Mouse (Mus musculus): ENCODE results near the gene Nim1k. TPM values are rescaled to one million over a fixed set of nuclear protein-coding genes. Genes with fewer than 3 reads are reported as not detected.

Gene Nim1k
- total RNA-seq (2021) = 1 to 10 TPM in 1 of 2 experiments, under 1 TPM in 1; 0.86 to 1.2 TPM

DNA sequence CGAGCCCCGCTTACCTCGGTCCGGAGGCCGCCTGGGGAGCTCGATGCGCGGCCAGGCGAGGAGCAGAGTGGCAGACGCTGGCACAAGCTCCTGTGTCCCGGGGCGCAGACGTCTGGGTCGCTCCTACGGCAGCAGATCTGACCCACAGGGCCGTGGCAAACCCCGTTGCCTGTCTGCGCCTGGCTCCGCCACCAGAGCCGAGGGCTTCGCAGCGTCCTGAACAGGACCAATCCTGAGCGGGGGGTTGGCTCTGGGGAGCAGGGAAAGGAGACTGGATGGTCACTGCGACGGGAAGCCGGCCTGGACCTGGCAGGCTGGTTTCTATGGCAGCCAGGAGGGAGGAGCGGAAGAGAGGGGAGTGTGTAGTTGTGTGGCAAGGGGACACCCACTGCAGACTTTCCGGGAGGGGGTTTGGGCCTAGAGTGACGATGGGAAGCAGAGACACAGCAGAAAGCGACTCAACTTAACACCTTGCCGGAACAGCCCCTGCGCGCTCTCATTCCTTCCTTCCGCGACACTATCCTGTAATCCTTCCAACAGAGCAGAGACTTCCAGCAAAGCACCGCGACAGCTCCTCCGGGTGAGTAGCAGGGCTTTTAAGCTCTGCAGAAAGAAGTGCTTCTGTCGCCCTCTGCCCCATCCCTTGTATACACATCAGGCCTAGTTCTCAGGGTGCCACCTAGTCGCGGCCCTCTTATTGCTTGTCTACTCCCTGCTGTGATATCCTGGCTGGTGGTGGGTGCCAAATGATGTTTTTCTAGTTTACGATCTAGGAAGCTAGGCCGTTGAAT, at the start of gene Nim1k:
Gene Nim1k (minus strand): TSS at position 202 of the 791 bp plus-strand sequence.
- peak; percentile 85 to 86 for DNase-seq
- intact Hi-C loops (cut with DNase I) = no loop called here

DNA sequence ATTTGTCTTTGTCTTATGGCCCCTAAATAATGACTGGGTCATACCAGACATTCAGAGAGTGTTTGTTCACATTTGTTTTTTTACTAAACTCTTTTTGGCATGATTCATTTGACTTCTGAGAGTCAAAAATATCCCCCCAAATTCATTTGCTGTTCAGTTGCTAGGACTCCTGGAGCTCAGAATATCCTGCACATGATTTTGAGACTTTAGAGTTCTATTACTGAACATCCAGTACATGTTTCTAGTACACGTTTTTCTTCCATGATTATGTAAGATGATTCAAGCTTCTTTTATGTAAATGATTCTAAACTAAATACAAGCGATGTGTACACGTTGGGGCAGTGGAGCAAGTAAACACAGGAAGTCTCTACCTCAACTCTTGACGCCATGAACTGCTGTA, 42.0 kb upstream of the Nim1k start:
- DNase-seq = no peak
- intact Hi-C loops (cut with DNase I) = no loop called here

DNA sequence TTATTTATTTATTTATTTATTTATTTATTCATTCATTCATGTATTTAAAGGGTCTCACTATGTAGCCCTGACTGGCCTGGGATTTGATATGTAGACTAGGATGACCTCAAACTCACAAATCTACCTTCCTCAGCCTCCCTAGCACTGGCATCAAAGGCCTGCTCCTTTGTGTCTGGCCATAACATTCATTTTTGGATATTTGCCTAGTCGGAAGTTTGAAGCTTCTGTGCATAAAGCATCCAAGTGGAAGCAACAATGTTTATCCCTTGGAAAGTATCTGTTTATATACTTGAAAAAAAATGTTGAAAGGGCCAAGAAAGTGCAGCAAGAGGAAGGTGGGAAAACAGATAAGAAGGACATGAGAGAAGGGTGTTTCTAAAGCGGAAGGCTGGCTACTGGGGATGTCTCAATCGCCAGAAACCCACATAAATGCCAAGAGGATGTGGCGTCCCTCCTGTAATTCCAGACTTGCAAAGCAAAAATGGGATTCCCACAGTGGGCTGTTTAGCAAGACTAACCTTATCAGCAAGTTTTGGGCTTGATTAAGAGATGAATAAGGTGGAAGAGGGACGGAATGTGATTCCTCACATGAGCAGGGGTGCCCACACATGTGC, 37.2 kb upstream of the Nim1k start:
- intact Hi-C loops (cut with DNase I) = loop anchor here (5.0 kb wide), 1 partner anchor 101 kb away; the partner anchor contains the start of gene Hmgcs1
- DNase-seq = no peak

DNA sequence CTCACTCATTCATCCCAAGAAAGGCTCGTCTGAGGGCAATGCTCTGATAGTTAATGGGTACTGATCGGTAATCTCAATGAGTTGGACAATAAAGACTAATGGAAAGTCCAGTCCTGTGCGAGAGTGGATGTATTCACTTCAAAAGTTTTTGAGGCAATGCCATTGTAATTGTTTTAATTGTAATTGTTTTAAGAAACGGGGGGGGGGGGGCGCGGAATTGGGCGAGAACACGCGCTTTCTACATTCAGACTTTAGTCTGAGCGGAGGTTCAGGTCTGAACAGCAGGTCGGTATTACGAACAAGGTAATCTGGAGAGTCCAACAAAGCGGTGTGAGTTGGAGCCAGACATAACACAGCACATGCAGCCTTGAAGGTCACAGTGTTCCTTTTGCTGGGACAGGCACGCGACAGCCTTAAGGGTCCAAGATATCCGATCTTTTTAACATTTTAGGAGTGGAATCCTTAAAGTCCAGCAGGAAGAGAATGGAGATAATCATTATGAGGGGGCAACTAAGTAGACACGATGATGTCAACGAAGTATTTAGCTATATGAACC, 36.0 kb upstream of the Nim1k start:
- DNase-seq = peak; percentile 15 to 34
- intact Hi-C loops (cut with DNase I) = loop anchor here (5.0 kb wide), 1 partner anchor 99 kb away; the partner anchor contains the start of gene Hmgcs1

DNA sequence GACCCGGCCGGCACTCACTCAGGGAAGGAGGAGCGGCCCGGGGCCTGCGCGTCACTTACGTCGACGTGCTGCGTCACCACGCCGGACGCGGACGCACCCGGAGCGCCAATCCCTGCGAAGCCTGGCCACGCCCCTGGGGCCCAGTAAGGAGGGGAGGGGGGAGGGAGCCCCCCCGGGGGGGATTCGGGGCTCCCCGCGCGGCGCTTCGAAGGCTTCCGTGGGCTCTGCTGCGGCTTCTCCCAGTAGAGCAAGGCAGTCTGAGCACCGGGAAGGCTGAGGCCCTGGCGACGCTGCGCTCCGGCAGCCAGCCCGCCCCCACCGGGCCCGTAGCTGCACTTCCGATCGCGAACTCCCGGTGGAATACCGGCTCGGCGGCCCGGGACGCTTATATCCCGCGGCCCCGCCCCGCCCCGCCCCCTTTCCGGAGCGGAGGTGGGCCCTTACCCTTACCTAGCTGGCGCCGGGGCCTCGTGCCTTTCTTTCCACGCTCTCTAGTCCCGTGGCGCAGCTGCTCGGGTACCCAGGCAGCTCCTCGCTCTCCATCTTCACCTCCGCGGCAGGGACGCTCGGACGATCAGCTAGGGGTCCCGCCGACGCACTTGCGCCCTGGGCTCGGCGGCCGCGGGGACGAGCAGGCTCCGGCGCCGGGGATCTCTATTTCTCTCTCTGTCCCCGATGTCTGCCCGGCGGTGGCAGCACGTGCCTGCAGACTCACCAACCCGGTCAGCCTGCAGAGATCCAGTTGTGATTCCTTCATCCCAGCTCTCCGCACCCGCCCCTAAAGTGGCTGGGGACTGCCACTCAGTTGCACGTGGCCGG, 35.3 kb upstream of the Nim1k start, which contains the start of gene Zfp131:
Gene Zfp131 (minus strand): TSS at position 129 of the 819 bp plus-strand sequence.
- intact Hi-C loops (cut with DNase I) = loop anchor here (5.0 kb wide), 1 partner anchor 99 kb away; the partner anchor contains the start of gene Hmgcs1

DNA sequence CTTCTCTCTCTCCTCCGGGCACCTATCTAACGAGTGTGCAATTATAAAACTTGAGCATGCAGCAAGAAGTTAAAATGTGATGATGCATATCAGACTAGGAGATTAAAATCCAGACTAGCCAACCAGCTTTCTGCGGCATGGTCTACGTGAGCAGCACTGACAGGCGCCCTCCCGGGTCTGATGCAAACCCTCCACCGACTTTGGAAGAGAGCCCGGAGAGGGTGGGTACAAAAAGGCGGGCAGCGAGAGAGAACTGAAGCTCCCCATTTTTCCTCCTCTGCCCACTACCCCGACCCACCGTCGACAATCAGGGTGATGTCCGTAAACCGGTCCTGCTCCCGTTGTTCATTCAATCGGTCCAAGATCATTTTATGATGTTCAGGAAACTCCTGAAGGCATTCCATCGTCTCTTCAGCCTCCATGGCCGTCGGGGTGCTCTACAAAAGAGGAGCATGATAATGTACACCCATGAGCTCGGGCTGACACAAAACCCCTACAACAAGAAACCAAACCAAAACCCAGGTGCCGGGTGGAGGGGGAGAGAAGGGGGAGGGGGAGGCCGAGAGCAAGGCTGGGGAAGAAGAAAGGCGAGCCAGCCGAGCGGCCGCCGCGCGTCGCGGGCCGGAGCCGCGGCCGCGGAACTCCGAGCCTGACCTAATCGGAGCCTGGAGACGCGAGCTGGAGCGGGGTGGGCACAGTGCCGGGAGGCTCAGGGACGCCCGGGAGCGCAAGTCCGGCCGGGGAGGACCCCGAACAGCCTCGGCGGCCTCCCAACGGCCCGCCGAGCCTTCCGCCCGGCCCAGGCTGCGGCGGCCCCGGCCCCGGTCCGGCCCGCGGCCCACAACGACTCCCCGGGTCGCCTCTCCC, 34.4 kb upstream of the Nim1k start:
- intact Hi-C loops (cut with DNase I) = loop anchor here (5.0 kb wide), 2 partner anchors 98 to 148 kb away; partner anchors contain the start of gene Hmgcs1
- DNase-seq = peak; percentile 80 to 83

More for the DNA sequence above, 35.3 kb upstream of the Nim1k start, which contains the start of gene Zfp131:
- peak; percentile 96 for DNase-seq

DNA sequence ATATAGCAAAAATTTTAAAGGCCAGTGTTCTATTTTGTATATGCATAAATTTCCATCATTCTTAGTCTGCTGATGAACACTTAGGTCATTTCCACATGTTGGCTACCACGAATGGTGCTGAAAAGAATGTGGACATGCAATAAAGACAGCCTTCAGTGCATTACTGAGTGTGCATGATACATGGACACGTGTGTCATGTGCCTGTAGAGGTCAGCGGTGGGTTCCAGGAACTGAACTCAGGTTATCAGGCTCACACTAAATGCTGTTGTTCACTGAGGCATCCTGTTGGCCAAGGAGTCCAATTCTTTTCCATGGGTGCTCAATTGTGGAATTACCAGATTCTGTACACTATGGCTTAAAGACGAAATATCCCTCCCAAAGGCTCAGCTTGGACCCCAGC, 27.9 kb upstream of the Nim1k start:
- no peak for DNase-seq
- intact Hi-C loops (cut with DNase I) = no loop called here

DNA sequence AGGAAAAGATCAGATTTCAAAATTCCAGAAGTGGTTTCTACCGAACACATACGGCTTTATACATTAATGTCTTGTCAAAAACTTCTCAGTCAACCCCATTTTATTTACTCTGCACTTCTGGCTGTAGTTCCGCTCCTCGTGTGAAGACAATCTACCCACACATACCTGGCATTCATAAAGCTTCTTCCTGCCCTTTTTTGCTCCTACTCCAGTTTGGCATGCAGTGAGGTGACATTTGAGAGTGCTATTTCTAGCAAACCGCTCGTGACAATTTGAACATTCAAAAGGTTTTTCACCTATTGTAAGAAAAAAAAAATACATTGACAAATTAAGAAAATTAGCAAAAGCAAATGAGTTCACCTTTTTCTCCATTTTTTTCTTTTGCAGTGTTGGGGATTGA, 12.9 kb upstream of the Nim1k start:
- DNase-seq = no peak
- intact Hi-C loops (cut with DNase I) = no loop called here

DNA sequence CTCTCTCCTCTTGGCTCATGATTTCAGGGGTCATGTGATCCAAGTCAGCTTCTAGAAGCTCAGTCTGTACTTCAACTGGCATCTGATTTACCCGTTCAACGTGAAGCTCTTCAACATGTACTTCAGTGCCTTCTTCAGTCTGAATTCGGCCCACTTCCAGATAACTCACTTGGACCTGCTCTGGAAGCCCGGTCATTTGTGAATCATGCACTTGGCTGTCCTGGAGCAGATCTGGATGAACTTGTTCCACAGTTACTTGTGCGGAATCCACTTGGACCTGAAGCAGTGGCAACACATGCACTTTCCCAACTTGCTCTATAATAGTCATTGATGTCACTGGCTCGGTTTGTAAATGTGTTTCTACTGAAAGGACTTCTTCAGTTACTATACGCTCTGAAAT, 10.8 kb upstream of the Nim1k start:
- intact Hi-C loops (cut with DNase I) = no loop called here
- no peak for DNase-seq

DNA sequence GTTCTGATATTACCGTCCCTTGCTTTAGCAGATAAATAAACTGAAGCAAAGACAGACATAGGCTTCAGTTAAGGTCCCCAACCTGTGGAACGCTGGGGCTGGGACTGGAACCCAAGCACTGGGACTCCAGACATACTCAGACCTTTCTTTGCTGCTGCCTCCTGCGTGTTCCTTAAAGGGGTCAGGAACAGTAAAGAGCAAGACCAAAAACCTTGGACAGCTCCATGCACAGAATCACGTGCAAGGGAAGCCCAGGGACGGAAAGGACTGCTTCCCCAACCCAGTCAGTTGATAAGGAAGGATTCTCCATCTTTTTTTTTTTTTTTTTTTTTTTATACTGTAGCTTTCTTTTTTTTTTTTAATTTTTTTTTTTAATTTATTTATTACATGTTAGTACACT, 1.1 kb upstream of the Nim1k start:
- peak in 1 of 2 experiments; percentile 17 for DNase-seq
- intact Hi-C loops (cut with DNase I) = no loop called here

DNA sequence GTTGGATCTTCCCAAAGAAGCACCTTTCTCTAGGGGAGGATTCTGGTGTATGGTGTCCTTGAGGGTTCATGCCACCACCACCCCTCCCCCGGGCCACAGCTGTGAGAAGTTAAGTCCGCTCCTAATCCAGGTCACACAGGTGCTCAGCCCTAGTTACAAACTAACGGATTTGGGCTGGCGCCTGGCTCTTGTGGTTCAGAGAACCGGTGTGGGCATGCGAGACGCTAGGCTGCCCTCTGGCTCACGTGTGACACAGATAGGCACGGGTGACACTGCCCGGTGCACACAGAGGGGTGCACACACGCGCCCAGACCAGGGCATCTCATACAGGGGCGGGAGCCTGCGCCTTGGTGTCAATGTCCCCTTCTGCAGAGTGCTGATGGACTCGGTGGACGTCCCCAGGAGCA, 538 bp downstream of the Nim1k start:
- DNase-seq = peak; percentile 27 to 36
- intact Hi-C loops (cut with DNase I) = no loop called here

DNA sequence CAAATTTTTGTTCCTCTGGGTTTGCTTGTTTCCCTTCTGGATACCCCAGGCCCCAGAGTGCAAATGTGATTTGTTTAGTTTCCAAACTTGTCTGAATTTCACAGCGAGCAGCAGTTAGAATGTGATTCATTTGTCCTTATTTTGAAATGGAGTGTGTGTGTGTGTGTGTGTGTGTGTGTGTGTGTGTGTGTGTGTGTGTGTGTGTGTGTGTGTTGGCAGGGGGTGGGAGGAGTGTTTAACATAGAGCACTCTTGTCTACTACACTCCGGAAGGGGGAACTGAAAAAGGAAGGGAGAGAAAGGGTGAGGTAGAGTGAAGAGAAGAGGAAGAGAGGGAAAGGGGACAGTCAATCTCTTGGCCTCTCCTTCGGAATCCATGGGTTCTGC, 1.1 kb downstream of the Nim1k start:
- intact Hi-C loops (cut with DNase I) = no loop called here
- DNase-seq = no peak

DNA sequence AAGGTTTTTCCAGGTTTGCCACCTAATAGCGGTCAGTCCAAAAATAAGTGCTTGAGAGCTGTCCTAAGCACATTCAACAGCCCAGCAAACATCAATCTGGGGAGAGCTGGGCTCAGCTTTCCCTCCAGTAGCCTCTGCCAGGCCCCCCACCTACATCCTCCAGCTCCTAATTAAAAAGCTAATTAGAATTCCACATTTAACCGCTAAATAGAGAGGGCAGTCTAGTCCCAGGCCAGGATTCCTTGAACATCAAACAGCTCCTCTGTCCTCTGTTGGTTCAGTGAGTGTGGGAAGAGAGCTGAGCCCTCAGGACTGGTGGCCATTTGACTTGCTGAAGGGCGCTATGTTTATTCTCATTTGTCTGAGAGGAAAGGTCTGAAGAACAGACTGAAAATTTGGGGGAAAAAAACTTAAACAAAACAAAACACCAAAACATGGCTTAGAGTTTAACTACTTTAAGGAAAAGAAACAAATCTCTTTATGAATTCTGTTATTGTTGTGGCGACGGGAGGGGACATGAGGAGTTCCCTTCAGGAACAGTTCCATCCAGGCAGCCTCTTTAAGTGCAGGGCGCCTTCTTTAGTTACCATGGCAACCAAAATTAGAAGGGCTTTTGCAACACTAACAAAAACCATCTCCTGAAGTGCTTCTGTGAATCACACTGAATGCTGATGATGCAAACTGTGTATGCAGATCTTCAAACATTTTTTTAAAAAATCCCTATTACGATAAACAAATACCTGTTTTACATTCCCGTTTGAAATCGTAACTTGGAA, 1.6 kb downstream of the Nim1k start:
- no peak for DNase-seq
- intact Hi-C loops (cut with DNase I) = no loop called here

DNA sequence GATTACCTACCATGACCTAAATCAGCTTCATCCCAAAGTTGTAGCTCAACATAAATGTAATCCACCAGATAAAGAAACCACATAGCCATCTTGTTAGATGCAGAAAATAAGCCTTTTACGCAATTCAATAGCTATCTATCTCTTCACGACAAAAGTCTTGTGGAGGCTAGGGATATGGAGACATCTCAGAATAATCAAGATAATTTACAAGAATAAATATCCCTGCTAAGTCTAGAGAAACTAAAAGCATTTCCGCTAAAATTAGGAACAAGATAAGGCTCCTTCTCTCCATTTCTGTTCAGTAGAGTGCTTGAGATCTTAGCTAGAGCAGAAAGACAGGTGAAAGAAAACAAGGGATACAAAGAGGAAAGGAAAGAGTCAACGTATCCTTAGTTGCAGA, 8.8 kb downstream of the Nim1k start:
- DNase-seq = no peak
- intact Hi-C loops (cut with DNase I) = no loop called here

DNA sequence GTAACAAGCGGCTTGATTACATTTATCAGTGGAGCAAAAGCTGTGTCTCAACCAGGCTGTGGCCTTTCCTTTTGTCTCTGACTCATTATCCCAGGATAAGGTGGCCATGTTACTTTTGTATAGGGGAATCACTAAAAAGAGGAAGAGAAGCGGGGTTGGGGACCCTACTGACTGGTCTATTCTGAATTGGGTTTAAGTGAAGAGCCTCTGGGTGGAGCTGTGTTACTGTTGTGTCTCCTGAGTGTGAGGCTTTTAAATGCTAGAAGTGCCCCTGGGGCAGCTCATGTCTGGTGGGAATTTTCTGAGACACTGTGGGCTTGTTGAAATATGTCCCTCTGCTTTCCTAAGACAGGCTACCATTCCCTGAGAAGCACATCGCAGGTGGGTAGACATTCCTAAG, 12.2 kb downstream of the Nim1k start:
- intact Hi-C loops (cut with DNase I) = no loop called here
- DNase-seq = no peak

DNA sequence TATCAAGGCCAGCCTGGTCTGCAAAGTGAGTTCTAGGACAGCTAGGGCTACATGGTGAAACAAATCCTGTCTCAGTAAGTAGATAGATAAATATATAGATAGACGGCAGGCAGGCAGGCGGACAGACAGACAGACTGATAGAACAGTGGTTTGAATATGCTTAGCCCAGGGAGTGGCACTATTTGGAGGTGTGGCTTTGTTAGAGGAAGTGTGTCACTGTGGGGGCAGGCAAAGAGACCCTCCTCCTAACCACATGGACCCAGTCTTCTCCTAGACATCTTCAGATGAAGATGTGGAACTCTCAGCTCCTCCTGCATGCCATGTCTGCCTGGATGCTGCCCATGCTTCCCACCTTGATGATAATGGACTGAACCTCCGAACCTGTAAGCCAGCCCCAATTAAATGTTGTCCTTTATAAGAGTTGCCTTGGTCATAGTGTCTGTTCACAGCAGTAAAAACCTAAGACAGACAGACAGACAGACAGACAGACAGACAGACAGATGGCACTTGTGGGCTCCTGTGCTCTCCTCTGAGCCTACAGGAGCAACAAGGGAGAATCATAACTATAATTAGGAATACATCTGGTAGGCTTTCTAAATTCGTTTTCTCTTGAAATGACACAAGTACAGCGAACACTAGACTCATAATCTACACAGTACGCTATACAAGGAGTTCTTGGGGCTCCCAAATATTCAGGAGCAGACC, 12.8 kb downstream of the Nim1k start:
- DNase-seq = no peak
- intact Hi-C loops (cut with DNase I) = no loop called here

DNA sequence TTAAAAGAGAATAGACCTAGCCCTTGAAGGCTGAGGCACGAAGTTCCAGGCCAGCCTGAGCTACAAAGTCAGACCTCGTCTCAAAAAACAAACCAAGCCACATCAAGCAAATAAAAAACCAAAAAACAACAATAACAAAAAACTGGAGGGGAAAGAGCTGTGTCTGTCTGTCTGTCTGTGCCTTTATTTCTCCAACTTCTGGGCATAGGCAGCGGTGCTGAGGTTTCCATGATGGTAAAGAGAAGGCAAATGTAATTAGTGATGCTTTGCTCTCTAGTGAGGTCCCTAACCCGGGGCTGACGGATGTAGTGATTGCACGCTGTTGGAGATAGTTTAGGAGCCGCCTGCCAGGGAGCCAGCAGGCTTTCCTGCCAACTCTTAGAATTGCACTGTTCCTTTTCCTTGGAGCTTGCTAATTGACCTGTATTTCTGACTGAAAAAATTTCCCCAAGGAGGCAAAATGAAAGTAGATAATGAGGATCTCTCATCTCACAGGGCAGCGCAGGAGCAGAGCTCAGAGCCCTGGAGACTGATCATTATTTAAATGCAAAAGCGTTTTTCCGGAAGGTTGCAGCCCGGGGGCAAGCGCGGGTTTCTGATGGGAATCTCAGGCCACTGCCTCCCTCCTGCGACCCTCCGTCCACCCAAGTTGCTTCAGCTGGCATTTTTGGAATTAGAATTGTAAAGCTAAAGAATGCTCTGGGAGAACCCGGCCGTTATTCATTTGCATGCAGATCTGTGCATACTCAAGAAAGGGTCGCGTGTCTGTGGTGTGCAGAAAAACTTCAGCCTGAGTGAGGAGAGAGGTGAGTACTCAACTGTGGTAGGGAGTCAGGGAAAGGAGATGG, 14.1 kb downstream of the Nim1k start:
- no peak for DNase-seq
- intact Hi-C loops (cut with DNase I) = no loop called here

All from heart, postnatal 10 days (tissue).